Mouse (Mus musculus) G1E (cell line): Measurements from ENCODE around the gene Ggt5.

Experiments
- CTCF ChIP-seq: IDR thresholded peaks from 2 replicates; pipeline ENCODE4 v1.5.1; 2012; ENCODE audit warnings: low read depth, low read length, inconsistent platforms, mixed read lengths
- GATA1 ChIP-seq: IDR thresholded peaks from 2 replicates; pipeline ENCODE4 v1.6.1; 2012; ENCODE audit warnings: borderline replicate concordance, low read length, inconsistent platforms, mixed read lengths
- TAL1 ChIP-seq: conservative IDR thresholded peaks from 2 replicates; pipeline ENCODE4 v1.6.1; 2012; ENCODE audit warnings: low read depth, low read length, inconsistent platforms, mixed read lengths

DNA sequence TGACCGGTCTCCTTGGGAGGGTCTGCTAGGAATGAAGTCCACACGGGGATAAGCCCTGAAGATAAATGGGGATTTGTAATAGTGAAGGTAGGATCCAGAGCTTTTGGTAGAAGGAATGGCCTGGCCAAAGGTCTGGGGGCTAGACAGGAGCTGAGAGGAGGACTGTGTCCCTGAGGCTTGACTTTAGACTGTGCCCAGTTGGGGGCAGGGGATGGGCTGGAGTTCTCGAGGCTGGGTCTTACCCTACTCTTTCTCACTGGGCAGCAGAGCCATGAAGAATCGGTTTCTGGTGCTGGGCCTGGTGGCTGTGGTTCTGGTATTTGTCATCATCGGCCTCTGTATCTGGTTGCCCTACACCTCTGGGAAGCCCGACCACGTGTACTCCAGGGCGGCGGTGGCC lies 15.2 kb upstream of the Ggt5 start:
- no peak for TF ChIP-seq GATA1
- TF ChIP-seq CTCF = no peak
- TF ChIP-seq TAL1 = no peak
